Mouse (Mus musculus) thymus, adult 2 months (tissue): Measurements from ENCODE around the gene Larp4. TPM values are rescaled to one million over a fixed set of nuclear protein-coding genes. Genes with fewer than 3 reads are reported as not detected.

ENCODE experiments used
- DNase-seq: peaks from one replicate; pipeline ENCODE4 v3.0.0; 2021
- H3K27ac ChIP-seq: fragments of 200-500 bp; 2 replicates; pipeline ENCODE4 v1.5.1; 2012; ENCODE audit warnings: low read length, control low read depth; ENCODE audit not compliant: control insufficient read depth, insufficient read depth
- H3K27me3 ChIP-seq: fragments of 200-500 bp; 2 replicates; pipeline ENCODE4 v1.6.1; 2012; ENCODE audit warnings: mild to moderate bottlenecking, low read length, moderate library complexity, mixed read lengths; ENCODE audit not compliant: control insufficient read depth, insufficient read depth
- H3K36me3 ChIP-seq: fragments of 200-500 bp; 2 replicates; pipeline ENCODE4 v1.6.1; 2012; ENCODE audit warnings: mild to moderate bottlenecking, low read length, moderate library complexity; ENCODE audit not compliant: control insufficient read depth, insufficient read depth
- H3K4me1 ChIP-seq: fragments of 200-500 bp; replicated peaks from 2 replicates; pipeline ENCODE4 v1.6.1; 2012; ENCODE audit warnings: low read length; ENCODE audit not compliant: control insufficient read depth, insufficient read depth
- H3K4me3 ChIP-seq: fragments of 200-500 bp; 2 replicates; pipeline ENCODE4 v1.5.1; 2012; ENCODE audit warnings: mild to moderate bottlenecking, low read length, control low read depth, moderate library complexity; ENCODE audit not compliant: control insufficient read depth, insufficient read depth
- CTCF ChIP-seq: fragments of 200-500 bp; IDR thresholded peaks from 2 replicates; pipeline ENCODE4 v1.5.1; 2012; ENCODE audit warnings: mild to moderate bottlenecking, control low read depth, low read length, moderate library complexity, borderline replicate concordance; ENCODE audit not compliant: control insufficient read depth, poor library complexity, insufficient read depth; ENCODE audit errors: extremely low read depth
- POLR2A ChIP-seq: fragments of 200-500 bp; IDR thresholded peaks from 2 replicates; pipeline ENCODE4 v1.6.1; 2012; ENCODE audit warnings: mild to moderate bottlenecking, low read length, control low read depth, moderate library complexity; ENCODE audit not compliant: control insufficient read depth, poor library complexity, insufficient read depth; ENCODE audit errors: extremely low read depth
- WGBS: fragments of 180-500 bp; shearing (Covaris S2); methylation state at CpG from one replicate; pipeline ENCODE4 v1.1.7; 2018; 5-methylcytosine and 5-hydroxymethylcytosine counted together
- polyA plus RNA-seq: library from polyadenylated mRNA; depleted of rRNA; stranded (reverse); fragments of >200 nt; gene quantifications from 2 replicates; pipeline ENCODE4 v1.2.3, GENCODE M21; 2012; rRNA removed

Gene Larp4
- polyA plus RNA-seq, 1 experiment = 76.1 TPM

- Histone ChIP-seq H3K27me3 (no peaks in the 10 kb centered on the region), H3K27ac (no peak overlapping the region), H3K4me1 (peaks cover 18% of the 10 kb centered on the region), H3K4me3 (no peak overlapping the region), H3K36me3 (no peaks in the 10 kb centered on the region)
- TF ChIP-seq POLR2A (no peak), CTCF (no peak)
- WGBS = 15% methylated on average over 4 of the region's 4 CpGs
- DNase-seq = no peak
Measured at GRCm38 (mm10) chr15:100060513-100061140, 90.8 kb downstream of the Larp4 start.

- no peak for DNase-seq
- Histone ChIP-seq H3K27ac (no peak overlapping the region), H3K4me1 (peaks cover 18% of the 10 kb centered on the region), H3K36me3 (no peaks in the 10 kb centered on the region), H3K27me3 (no peaks in the 10 kb centered on the region), H3K4me3 (no peak overlapping the region)
- no peak for TF ChIP-seq CTCF
- no peak for TF ChIP-seq POLR2A
- WGBS = 98% methylated on average over 3 of the region's 3 CpGs
Measured at GRCm38 (mm10) chr15:100061377-100061776, 91.5 kb downstream of the Larp4 start.

GRCm38 (mm10) chr15:100063229-100063773, 93.4 kb downstream of the Larp4 start:
- TF ChIP-seq POLR2A (no peak), CTCF (no peak)
- Histone ChIP-seq H3K4me3 (no peak overlapping the region), H3K36me3 (no peaks in the 10 kb centered on the region), H3K4me1 (peaks cover 16% of the 10 kb centered on the region), H3K27me3 (no peaks in the 10 kb centered on the region), H3K27ac (no peak overlapping the region)
- 95% methylated on average over 13 of the region's 13 CpGs for WGBS
- DNase-seq = no peak

Other genes with a start within 250 kb of the Larp4 start
- gene Cox14, start 244.4 kb upstream of the Larp4 start, polyA plus RNA-seq = 227 and 284 TPM in 2 replicates
- gene Cers5, start 197.2 kb upstream of the Larp4 start, polyA plus RNA-seq = 48.1 and 59.8 TPM in 2 replicates
- 11.0 and 12.3 TPM in 2 replicates for gene Lima1, start 94.6 kb upstream of the Larp4 start, polyA plus RNA-seq
- gene Fam186a, start 3.0 kb upstream of the Larp4 start, polyA plus RNA-seq = 0.03 and 0.09 TPM in 2 replicates
- 18.1 and 22.2 TPM in 2 replicates for gene Dip2b, start 68.6 kb downstream of the Larp4 start, polyA plus RNA-seq